Comparison of ENCODE assay signal across 14 mouse cellular contexts in the genomic region with DNA sequence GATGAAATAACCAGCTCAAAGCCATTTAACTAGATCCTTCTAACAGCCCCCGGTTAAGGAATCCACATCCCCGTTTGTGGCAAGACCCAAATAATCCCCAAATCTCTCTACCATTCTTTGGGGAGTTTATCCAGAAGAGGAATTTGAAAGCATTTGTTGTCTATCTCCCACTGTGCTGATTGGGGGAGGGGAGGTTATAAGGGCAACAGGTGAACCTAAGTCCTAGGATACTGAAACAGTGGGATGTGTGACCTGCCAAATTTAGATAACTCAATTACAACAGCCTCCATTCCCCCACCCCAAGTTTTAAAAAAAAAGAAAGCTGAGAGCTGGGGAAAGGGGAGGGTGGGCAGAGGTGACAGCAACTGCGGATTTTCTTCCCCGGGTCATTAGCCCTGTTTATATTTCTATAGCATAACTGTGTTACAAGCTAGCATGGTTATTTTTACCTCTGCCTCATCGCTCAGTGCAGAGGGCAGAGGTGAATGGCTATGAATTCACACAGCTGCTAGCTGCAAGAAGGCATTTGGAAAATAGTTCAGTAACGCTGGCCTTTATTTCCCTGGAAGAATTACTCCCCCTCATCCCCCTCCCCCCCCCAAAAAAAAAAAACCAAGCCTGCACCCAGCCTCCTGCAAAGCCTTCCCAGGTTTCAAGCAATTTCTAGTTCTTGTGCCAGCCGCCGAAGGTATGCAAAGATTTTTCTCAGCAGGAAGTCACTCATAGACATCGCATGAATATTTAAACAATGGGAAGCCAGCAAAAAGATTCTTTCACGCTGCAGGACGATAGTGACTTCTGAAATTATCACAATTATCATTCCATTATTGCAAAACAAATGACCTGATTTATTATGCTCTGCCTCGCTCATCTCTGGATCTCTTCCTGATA.
DNase-seq lines count a peak whose midpoint lies in the region; ATAC-seq lines count a peak whose summit lies in the region.
"Had no signal": no experiment of that assay in that cellular context is flagged by ENCODE, and none has a peak within 500 bp of the region (broad histone marks: within the 10 kb centered on the region; RNA-seq: fewer than 3 reads in every experiment).

No protein-coding gene starts in this region.

- H3K4me2 ChIP-seq in heart, embryonic 11.5 days = no peak overlapping the region; the same call in 1 of the 2 replicates
- H3K4me2 ChIP-seq in lung, embryonic 16.5 days (ENCODE audit: low read depth, low read length) = no peak overlapping the region
- no peak overlapping the region for H3K4me2 ChIP-seq in hindbrain, embryonic 14.5 days (replicated peaks)
- H3K4me2 ChIP-seq: intestine, embryonic 15.5 days had no signal

- ATAC-seq in heart, embryonic 11.5 days (replicated peaks; ENCODE audit: insufficient number of reproducible peaks, low FRiP score, low TSS enrichment) = 0 out of 2 replicates have a peak, but pooled peaks have one; percentile 18
- ATAC-seq in lung, embryonic 16.5 days (ENCODE audit: low read depth) = peak; percentile 52; the same call in 1 of the 2 replicates
- ATAC-seq in hindbrain, embryonic 14.5 days (ENCODE audit: low FRiP score) = no peak
- ATAC-seq: intestine, embryonic 15.5 days had no signal

- no peak for DNase-seq in heart, adult 9 months (ENCODE audit: low spot score in 2 of 2)
- DNase-seq in lung, postnatal 10 days = no peak
- DNase-seq in hindbrain, embryonic 14.5 days (ENCODE audit: low spot score) = peak; percentile 33
- peak; percentile 32 for DNase-seq in retina, embryonic 14.5 days (ENCODE audit: low spot score)
- DNase-seq in spleen, adult 12 weeks (ENCODE audit: low spot score) = no peak
- no peak for DNase-seq in adrenal gland, postnatal 10 days
- DNase-seq: B cell, adult 2 months; cerebellum, postnatal 10 days; lung, postnatal 36 days had no signal

- no peak overlapping the region for H3K4me3 ChIP-seq in heart, embryonic 11.5 days (ENCODE audit: low read depth, low read length)
- H3K4me3 ChIP-seq in lung, embryonic 16.5 days (ENCODE audit: low read length) = no peak overlapping the region
- no peak overlapping the region for H3K4me3 ChIP-seq in hindbrain, embryonic 14.5 days (replicated peaks; ENCODE audit: low read length)
- H3K4me3 ChIP-seq: erythroblast, embryonic 14.5 days; intestine, embryonic 15.5 days had no signal

- no peaks in the 10 kb centered on the region for H3K27me3 ChIP-seq in heart, embryonic 11.5 days (ENCODE audit: control insufficient read depth, insufficient read depth, low read length)
- H3K27me3 ChIP-seq in lung, embryonic 16.5 days (ENCODE audit: control insufficient read depth, insufficient read depth, low read depth, low read length) = no peaks in the 10 kb centered on the region
- no peaks in the 10 kb centered on the region for H3K27me3 ChIP-seq in hindbrain, embryonic 14.5 days (ENCODE audit: control insufficient read depth, insufficient read depth, low read length)
- H3K27me3 ChIP-seq: intestine, embryonic 15.5 days had no signal

- no peaks in the 10 kb centered on the region for H3K4me1 ChIP-seq in heart, embryonic 11.5 days (ENCODE audit: control insufficient read depth, insufficient read depth, low read length)
- H3K4me1 ChIP-seq in lung, embryonic 16.5 days (replicated peaks; ENCODE audit: control insufficient read depth, insufficient read depth, low read length) = peaks cover 12% of the 10 kb centered on the region
- H3K4me1 ChIP-seq in hindbrain, embryonic 14.5 days (replicated peaks; ENCODE audit: control insufficient read depth, insufficient read depth, low read length) = peaks cover 35% of the 10 kb centered on the region

- H3K9me3 ChIP-seq in heart, embryonic 11.5 days (replicated peaks; ENCODE audit: control insufficient read depth, low read length) = no peaks in the 10 kb centered on the region
- H3K9me3 ChIP-seq in lung, embryonic 16.5 days (ENCODE audit: control insufficient read depth, low read length) = no peaks in the 10 kb centered on the region
- H3K9me3 ChIP-seq in hindbrain, embryonic 14.5 days (ENCODE audit: control insufficient read depth, low read length) = no peaks in the 10 kb centered on the region
- H3K9me3 ChIP-seq: G1E; intestine, embryonic 15.5 days had no signal

- H3K9ac ChIP-seq in heart, embryonic 11.5 days (ENCODE audit: low read depth, low read length) = no peak overlapping the region
- no peak overlapping the region for H3K9ac ChIP-seq in lung, embryonic 16.5 days (ENCODE audit: low read length)
- no peak overlapping the region for H3K9ac ChIP-seq in hindbrain, embryonic 14.5 days
- H3K9ac ChIP-seq: intestine, embryonic 15.5 days had no signal

- 27% methylated on average over 12 of the region's 12 CpGs for WGBS in heart, embryonic 11.5 days (ENCODE audit: insufficient replicate concordance)
- 18% methylated on average over 12 of the region's 12 CpGs for WGBS in lung, embryonic 16.5 days
- 9% methylated on average over 12 of the region's 12 CpGs for WGBS in hindbrain, embryonic 14.5 days

- no peak overlapping the region for H3K27ac ChIP-seq in heart, embryonic 11.5 days (ENCODE audit: low read depth, low read length)
- H3K27ac ChIP-seq in lung, embryonic 16.5 days (ENCODE audit: low read length) = no peak overlapping the region
- H3K27ac ChIP-seq in hindbrain, embryonic 14.5 days = peak overlapping the region; percentile 29
- H3K27ac ChIP-seq: intestine, embryonic 15.5 days had no signal

- H3K36me3 ChIP-seq in heart, embryonic 11.5 days (ENCODE audit: control insufficient read depth, insufficient read depth, low read length) = no peaks in the 10 kb centered on the region
- no peaks in the 10 kb centered on the region for H3K36me3 ChIP-seq in lung, embryonic 16.5 days (ENCODE audit: control insufficient read depth, insufficient read depth, low read length)
- H3K36me3 ChIP-seq in hindbrain, embryonic 14.5 days (replicated peaks; ENCODE audit: control insufficient read depth, insufficient read depth) = no peaks in the 10 kb centered on the region
- H3K36me3 ChIP-seq: G1E; intestine, embryonic 15.5 days had no signal

Comparison
In these comparisons a context has a peak if more than half of its experiments do, and no peak if none do; other contexts are left out.
1. DNase-seq: peak in hindbrain, embryonic 14.5 days (single experiment) and retina, embryonic 14.5 days (single experiment); none in heart, adult 9 months (0 of 2), lung, postnatal 10 days (single experiment), spleen, adult 12 weeks (single experiment) and adrenal gland, postnatal 10 days (single experiment).